Mouse (Mus musculus) heart, embryonic 12.5 days (tissue): ENCODE measurements around the gene Iyd. TPM values are rescaled to one million over a fixed set of nuclear protein-coding genes. Genes with fewer than 3 reads are reported as not detected.

Experiments used
- ATAC-seq: fragments of 200-750 bp; cut with Nextera tagmentation; 2 replicates; pipeline ENCODE4 v1.8.0; 2017; ENCODE audit warnings: moderate TSS enrichment, moderate library complexity; ENCODE audit not compliant: insufficient number of reproducible peaks, low FRiP score
- H3K27ac ChIP-seq: fragments of 300-500 bp; sonication (generic); 2 replicates; pipeline ENCODE4 v1.5.1; 2016; ENCODE audit warnings: mild to moderate bottlenecking, moderate library complexity; ENCODE audit not compliant: poor library complexity, severe bottlenecking
- H3K27me3 ChIP-seq: fragments of 300-500 bp; sonication (generic); replicated peaks from 2 replicates; pipeline ENCODE4 v1.6.1; 2016; ENCODE audit warnings: mild to moderate bottlenecking, moderate library complexity
- H3K36me3 ChIP-seq: fragments of 300-500 bp; sonication (generic); 2 replicates; pipeline ENCODE4 v1.6.1; 2016; ENCODE audit warnings: mild to moderate bottlenecking, moderate library complexity
- H3K4me1 ChIP-seq: fragments of 300-500 bp; sonication (generic); replicated peaks from 2 replicates; pipeline ENCODE4 v1.6.1; 2016; ENCODE audit warnings: mild to moderate bottlenecking
- H3K4me2 ChIP-seq: fragments of 300-500 bp; sonication (generic); 2 replicates; pipeline ENCODE4 v1.6.1; 2016; ENCODE audit warnings: mild to moderate bottlenecking, moderate library complexity
- H3K4me3 ChIP-seq: fragments of 300-500 bp; sonication (generic); 2 replicates; pipeline ENCODE4 v1.5.1; 2016; ENCODE audit warnings: mild to moderate bottlenecking
- H3K9ac ChIP-seq: fragments of 300-500 bp; sonication (generic); 2 replicates; pipeline ENCODE4 v1.6.1; 2016; ENCODE audit warnings: mild to moderate bottlenecking, moderate library complexity
- H3K9me3 ChIP-seq: fragments of 300-500 bp; sonication (generic); replicated peaks from 2 replicates; pipeline ENCODE4 v1.6.1; 2016; ENCODE audit warnings: mild to moderate bottlenecking, moderate library complexity
- WGBS: fragments of 180-500 bp; shearing (Covaris S2); methylation state at CpG from one replicate; pipeline ENCODE4 v1.1.7; 2016; 5-methylcytosine and 5-hydroxymethylcytosine counted together
- polyA plus RNA-seq: library from polyadenylated mRNA; unstranded; fragments of >200 nt; fragmentation: Nextera tagmentation; extraction: Ambion mirVana; gene quantifications from 2 replicates; pipeline ENCODE4 v1.2.1, GENCODE M21; 2016

Iyd gene
- polyA plus RNA-seq, 1 experiment from 2014 or later = 0.49 TPM

- Histone ChIP-seq H3K4me1 (peaks cover 46% of the 10 kb centered on the region), H3K27ac (no peak overlapping the region), H3K4me2 (no peak overlapping the region), H3K9ac (no peak overlapping the region), H3K27me3 (no peaks in the 10 kb centered on the region), H3K36me3 (no peaks in the 10 kb centered on the region), H3K4me3 (no peak overlapping the region), H3K9me3 (no peaks in the 10 kb centered on the region)
- WGBS = 61% methylated on average over 6 of the region's 6 CpGs
- ATAC-seq = no peak
Observed at GRCm38 (mm10) chr10:3513947-3514346, 26.1 kb upstream of the Iyd start.

- Histone ChIP-seq H3K27ac (no peak overlapping the region), H3K4me2 (no peak overlapping the region), H3K36me3 (no peaks in the 10 kb centered on the region), H3K9me3 (no peaks in the 10 kb centered on the region), H3K9ac (no peak overlapping the region), H3K27me3 (no peaks in the 10 kb centered on the region), H3K4me1 (peaks cover 42% of the 10 kb centered on the region), H3K4me3 (no peak overlapping the region)
- no peak for ATAC-seq
- WGBS = 82% methylated on average over 1 of the region's 1 CpGs
Observed at GRCm38 (mm10) chr10:3514634-3515033, 25.4 kb upstream of the Iyd start.

GRCm38 (mm10) chr10:3516442-3516841, 23.6 kb upstream of the Iyd start:
- no peaks in the 10 kb centered on the region for H3K9me3 ChIP-seq
- H3K4me3 ChIP-seq = no peak overlapping the region
- no peak overlapping the region for H3K27ac ChIP-seq
- 68% methylated on average over 6 of the region's 6 CpGs for WGBS
- H3K27me3 ChIP-seq = no peaks in the 10 kb centered on the region
- ATAC-seq = no peak
- H3K9ac ChIP-seq = no peak overlapping the region
- H3K4me2 ChIP-seq = no peak overlapping the region
- peaks cover 31% of the 10 kb centered on the region for H3K4me1 ChIP-seq
- no peaks in the 10 kb centered on the region for H3K36me3 ChIP-seq

GRCm38 (mm10) chr10:3523044-3523793, 16.8 kb upstream of the Iyd start:
- Histone ChIP-seq H3K27ac (peak overlapping the region; percentile 84), H3K9ac (no peak overlapping the region), H3K9me3 (no peaks in the 10 kb centered on the region), H3K4me3 (no peak overlapping the region), H3K4me1 (peaks cover 69% of the 10 kb centered on the region), H3K4me2 (no peak overlapping the region), H3K36me3 (no peaks in the 10 kb centered on the region), H3K27me3 (no peaks in the 10 kb centered on the region)
- ATAC-seq = peak; percentile 78
- 25% methylated on average over 6 of the region's 6 CpGs for WGBS

GRCm38 (mm10) chr10:3524513-3524912, 15.5 kb upstream of the Iyd start:
- no peaks in the 10 kb centered on the region for H3K36me3 ChIP-seq
- no peak overlapping the region for H3K4me2 ChIP-seq
- no peaks in the 10 kb centered on the region for H3K27me3 ChIP-seq
- no peak for ATAC-seq
- H3K27ac ChIP-seq = peak overlapping the region; percentile 84
- H3K4me1 ChIP-seq = peaks cover 82% of the 10 kb centered on the region
- H3K4me3 ChIP-seq = no peak overlapping the region
- H3K9ac ChIP-seq = no peak overlapping the region
- WGBS = 43% methylated on average over 3 of the region's 3 CpGs
- no peaks in the 10 kb centered on the region for H3K9me3 ChIP-seq

- Histone ChIP-seq H3K27me3 (no peaks in the 10 kb centered on the region), H3K4me1 (peaks cover 84% of the 10 kb centered on the region), H3K4me3 (no peak overlapping the region), H3K4me2 (no peak overlapping the region), H3K9me3 (no peaks in the 10 kb centered on the region), H3K9ac (no peak overlapping the region), H3K36me3 (no peaks in the 10 kb centered on the region), H3K27ac (peak overlapping the region; percentile 84)
- 3% methylated on average over 2 of the region's 2 CpGs for WGBS
- ATAC-seq = peak; percentile 48; the same call in 1 of the 2 replicates
Observed at GRCm38 (mm10) chr10:3525420-3526019, 14.5 kb upstream of the Iyd start.

GRCm38 (mm10) chr10:3529807-3530206, 10.2 kb upstream of the Iyd start:
- peaks cover 62% of the 10 kb centered on the region for H3K4me1 ChIP-seq
- no peaks in the 10 kb centered on the region for H3K36me3 ChIP-seq
- H3K27ac ChIP-seq = no peak overlapping the region
- H3K27me3 ChIP-seq = peaks cover 11% of the 10 kb centered on the region; the same call in 1 of the 2 replicates
- no peak overlapping the region for H3K9ac ChIP-seq
- H3K4me3 ChIP-seq = no peak overlapping the region
- H3K4me2 ChIP-seq = no peak overlapping the region
- no peaks in the 10 kb centered on the region for H3K9me3 ChIP-seq
- 84% methylated on average over 4 of the region's 4 CpGs for WGBS
- no peak for ATAC-seq

GRCm38 (mm10) chr10:3530661-3531060, 9.4 kb upstream of the Iyd start:
- no peak for ATAC-seq
- peaks cover 58% of the 10 kb centered on the region for H3K4me1 ChIP-seq
- no peak overlapping the region for H3K27ac ChIP-seq
- no peak overlapping the region for H3K4me3 ChIP-seq
- no peaks in the 10 kb centered on the region for H3K9me3 ChIP-seq
- H3K27me3 ChIP-seq = peaks cover 11% of the 10 kb centered on the region; the same call in 1 of the 2 replicates
- H3K9ac ChIP-seq = no peak overlapping the region
- no peak overlapping the region for H3K4me2 ChIP-seq
- WGBS = 41% methylated on average over 4 of the region's 4 CpGs
- no peaks in the 10 kb centered on the region for H3K36me3 ChIP-seq

GRCm38 (mm10) chr10:3531375-3531774, 8.7 kb upstream of the Iyd start:
- 3% methylated on average over 4 of the region's 4 CpGs for WGBS
- no peak overlapping the region for H3K4me2 ChIP-seq
- no peak overlapping the region for H3K4me3 ChIP-seq
- H3K36me3 ChIP-seq = no peaks in the 10 kb centered on the region
- no peak overlapping the region for H3K9ac ChIP-seq
- no peaks in the 10 kb centered on the region for H3K9me3 ChIP-seq
- H3K27ac ChIP-seq = 0 out of 2 replicates have a peak overlapping the region, but pooled peaks have one; percentile 25
- peaks cover 11% of the 10 kb centered on the region; the same call in 1 of the 2 replicates for H3K27me3 ChIP-seq
- peaks cover 51% of the 10 kb centered on the region for H3K4me1 ChIP-seq
- ATAC-seq = no peak

- no peak for ATAC-seq
- 6% methylated on average over 7 of the region's 7 CpGs for WGBS
- Histone ChIP-seq H3K9me3 (no peaks in the 10 kb centered on the region), H3K4me2 (peak overlapping the region; percentile 59), H3K27ac (no peak overlapping the region), H3K4me1 (peaks cover 21% of the 10 kb centered on the region), H3K9ac (no peak overlapping the region), H3K27me3 (peaks cover 11% of the 10 kb centered on the region; the same call in 1 of the 2 replicates), H3K36me3 (no peaks in the 10 kb centered on the region), H3K4me3 (0 out of 2 replicates have a peak overlapping the region, but pooled peaks have one; percentile 17)
Observed at GRCm38 (mm10) chr10:3534445-3534844, 5.6 kb upstream of the Iyd start.

- 76% methylated on average over 1 of the region's 1 CpGs for WGBS
- Histone ChIP-seq H3K36me3 (no peaks in the 10 kb centered on the region), H3K4me1 (peaks cover 7% of the 10 kb centered on the region), H3K9me3 (no peaks in the 10 kb centered on the region), H3K4me2 (no peak overlapping the region), H3K27me3 (peaks cover 11% of the 10 kb centered on the region; the same call in 1 of the 2 replicates), H3K4me3 (no peak overlapping the region), H3K27ac (no peak overlapping the region), H3K9ac (no peak overlapping the region)
- ATAC-seq = no peak
Observed at GRCm38 (mm10) chr10:3536361-3536760, 3.7 kb upstream of the Iyd start.
